Mouse (Mus musculus) liver, adult (tissue): ENCODE results near the gene Cdsn.

ENCODE experiments used
- GATA4 ChIP-seq: IDR thresholded peaks from 2 replicates; pipeline ENCODE4 v1.6.1; 2014; ENCODE audit warnings: mild to moderate bottlenecking, low read length; ENCODE audit not compliant: insufficient replicate concordance

Gene Cdsn

GRCm38 (mm10) chr17:35551881-35552414 is at the start of gene Cdsn:
Cdsn (plus strand) TSS chr17:35552128.
- TF ChIP-seq GATA4 = no peak

- TF ChIP-seq GATA4 = no peak
Measured at GRCm38 (mm10) chr17:35502226-35502625, 49.7 kb upstream of the Cdsn start.

- no peak for TF ChIP-seq GATA4
Measured at GRCm38 (mm10) chr17:35502762-35503161, 49.2 kb upstream of the Cdsn start.

GRCm38 (mm10) chr17:35503849-35504248 is 48.1 kb upstream of the Cdsn start:
- no peak for TF ChIP-seq GATA4

- no peak for TF ChIP-seq GATA4
Measured at GRCm38 (mm10) chr17:35504628-35505481, 47.1 kb upstream of the Cdsn start.

- no peak for TF ChIP-seq GATA4
Measured at GRCm38 (mm10) chr17:35505776-35506175, 46.2 kb upstream of the Cdsn start, which contains the start of gene Pou5f1. Pou5f1 (plus strand) TSS chr17:35506018.

GRCm38 (mm10) chr17:35506881-35507280 is 45.0 kb upstream of the Cdsn start:
- no peak for TF ChIP-seq GATA4

GRCm38 (mm10) chr17:35507556-35508260 is 44.2 kb upstream of the Cdsn start:
- no peak for TF ChIP-seq GATA4

- TF ChIP-seq GATA4 = no peak
Measured at GRCm38 (mm10) chr17:35509284-35509683, 42.6 kb upstream of the Cdsn start.

GRCm38 (mm10) chr17:35512916-35513626 is 38.9 kb upstream of the Cdsn start:
- TF ChIP-seq GATA4 = no peak

GRCm38 (mm10) chr17:35513886-35514285 is 38.0 kb upstream of the Cdsn start:
- TF ChIP-seq GATA4 = no peak

- no peak for TF ChIP-seq GATA4
Measured at GRCm38 (mm10) chr17:35514756-35515155, 37.2 kb upstream of the Cdsn start.

- TF ChIP-seq GATA4 = no peak
Measured at GRCm38 (mm10) chr17:35515911-35516640, 35.9 kb upstream of the Cdsn start.

- no peak for TF ChIP-seq GATA4
Measured at GRCm38 (mm10) chr17:35516652-35517500, 35.1 kb upstream of the Cdsn start, which contains the start of the genes Tcf19 and Cchcr1. Tcf19 (minus strand) TSS chr17:35516824. Cchcr1 (plus strand) TSS chr17:35517100.
